Mouse (Mus musculus) embryonic fibroblast, embryonic 13.5 days (primary cell): ENCODE results near the gene Ppargc1a.

ENCODE experiments used
- CTCF ChIP-seq: IDR thresholded peaks from 2 replicates; pipeline ENCODE4 v1.5.1; 2011; ENCODE audit warnings: mild to moderate bottlenecking, control low read depth, low read length, moderate library complexity, borderline replicate concordance; ENCODE audit not compliant: insufficient read depth
- POLR2A ChIP-seq: IDR thresholded peaks from 2 replicates; pipeline ENCODE4 v1.6.1; 2011; ENCODE audit warnings: low read depth, mild to moderate bottlenecking, control low read depth, low read length, moderate library complexity

DNA sequence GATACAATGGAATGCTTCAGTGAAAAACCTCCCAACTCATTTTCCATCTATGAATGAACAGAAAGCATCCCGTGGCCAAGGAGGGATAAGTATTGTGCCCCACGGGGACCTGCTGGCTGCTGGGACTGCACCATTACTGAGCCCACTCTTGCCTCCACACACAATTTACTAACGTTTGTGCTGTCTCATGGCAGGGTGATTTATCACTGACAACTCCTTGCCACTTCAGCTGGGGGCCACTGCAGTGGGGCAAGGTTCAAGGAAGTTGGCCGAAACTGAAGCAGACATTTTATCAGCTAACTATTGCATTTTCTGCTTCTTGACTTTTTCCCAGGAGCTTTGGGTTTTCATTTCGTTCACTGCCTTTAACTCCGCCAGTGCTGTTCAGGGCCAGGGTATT, 17.5 kb upstream of the Ppargc1a start:
- no peak for TF ChIP-seq POLR2A
- no peak for TF ChIP-seq CTCF
